Mouse (Mus musculus) bone marrow macrophage, adult 2 months (primary cell): Measurements from ENCODE around the gene Snx11.

ENCODE experiments used
- CTCF ChIP-seq: IDR thresholded peaks from 2 replicates; pipeline ENCODE4 v1.5.1; 2012; ENCODE audit warnings: low read depth, mild to moderate bottlenecking, low read length, moderate library complexity
- POLR2A ChIP-seq: IDR thresholded peaks from 2 replicates; pipeline ENCODE4 v1.6.1; 2012; ENCODE audit warnings: mild to moderate bottlenecking, low read depth, low read length, borderline replicate concordance

- TF ChIP-seq CTCF (no peak), POLR2A (no peak)
These were observed 30.7 kb upstream of the Snx11 start for GRCm38 (mm10) chr11:96808066-96808465.
